Mouse (Mus musculus) frontal cortex, adult 2 months (tissue): ENCODE measurements around the gene Tacc2. TPM values are rescaled to one million over a fixed set of nuclear protein-coding genes. Genes with fewer than 3 reads are reported as not detected.

Source experiments
- DNase-seq, 2 experiments: peaks; one replicate each; pipeline ENCODE4 v3.0.0; 2022; ENCODE audit warnings: low spot score in 1 of 2; ENCODE audit errors: extremely low spot score in 1 of 2
- polyA plus RNA-seq: library from polyadenylated mRNA; depleted of rRNA; stranded (reverse); fragments of >200 nt; gene quantifications from 2 replicates; pipeline ENCODE4 v1.2.3, GENCODE M21; 2012

Tacc2 gene
- polyA plus RNA-seq, 1 experiment: 49.3 TPM

DNA sequence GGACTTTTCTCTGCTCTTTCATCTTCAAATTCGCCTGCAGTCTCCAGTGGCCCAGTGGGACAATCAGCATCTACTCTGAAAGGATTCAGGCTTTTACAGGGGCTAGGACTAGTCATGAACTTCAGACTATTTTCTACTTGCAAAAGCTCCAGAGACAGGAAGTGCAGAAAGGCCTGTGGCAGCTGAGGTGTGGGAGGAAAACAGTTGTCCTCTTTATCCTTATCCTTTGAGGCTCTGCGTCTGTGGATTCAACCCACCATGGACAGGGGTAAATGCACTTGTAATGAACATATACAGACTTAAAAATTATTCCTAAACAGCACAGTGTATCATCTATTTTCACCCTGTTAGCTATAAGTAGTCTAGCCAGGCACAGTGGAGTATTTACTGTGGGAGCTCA, 27.2 kb downstream of the Tacc2 start:
- DNase-seq: peak; percentile 28 to 48

DNA sequence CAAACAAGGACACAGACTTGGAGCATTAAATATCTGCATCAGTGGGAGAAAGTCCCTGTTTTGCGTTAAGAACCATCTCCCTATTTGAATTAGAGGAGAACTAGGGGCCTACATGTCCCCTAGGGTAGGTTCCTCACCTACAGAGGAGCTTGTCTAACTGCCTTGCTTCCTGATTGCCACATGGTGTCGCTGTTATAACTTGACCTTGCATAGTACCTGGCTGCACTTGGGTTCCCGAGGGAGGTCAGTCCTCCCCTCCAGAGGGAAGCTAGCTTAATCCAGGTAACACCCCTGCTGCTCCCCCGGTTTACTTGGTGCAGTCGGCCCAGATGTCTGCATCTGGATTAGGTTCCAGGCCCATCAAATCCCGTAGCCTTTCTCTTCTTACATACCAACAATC, 27.9 kb downstream of the Tacc2 start:
- DNase-seq: no peak

DNA sequence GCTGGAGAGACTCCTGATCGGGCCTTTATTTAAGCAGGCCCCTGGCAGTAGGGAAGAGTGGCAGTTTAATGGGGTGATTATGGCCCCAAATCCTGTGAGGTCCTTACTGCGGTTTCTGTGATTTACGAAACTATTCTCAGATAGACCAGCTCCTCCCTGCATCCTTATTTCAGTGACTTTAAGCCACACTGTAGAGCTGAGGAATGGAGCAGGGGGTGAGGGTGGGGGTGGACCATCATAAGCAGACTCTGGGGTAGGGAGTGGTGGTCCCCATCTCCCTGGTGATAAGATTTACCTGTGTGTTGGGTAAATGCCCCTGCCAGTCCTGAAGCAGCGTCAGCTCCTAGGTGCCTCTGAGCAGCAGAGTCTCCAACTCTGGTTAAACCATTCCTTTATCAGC, 29.7 kb downstream of the Tacc2 start:
- DNase-seq: no peak

DNA sequence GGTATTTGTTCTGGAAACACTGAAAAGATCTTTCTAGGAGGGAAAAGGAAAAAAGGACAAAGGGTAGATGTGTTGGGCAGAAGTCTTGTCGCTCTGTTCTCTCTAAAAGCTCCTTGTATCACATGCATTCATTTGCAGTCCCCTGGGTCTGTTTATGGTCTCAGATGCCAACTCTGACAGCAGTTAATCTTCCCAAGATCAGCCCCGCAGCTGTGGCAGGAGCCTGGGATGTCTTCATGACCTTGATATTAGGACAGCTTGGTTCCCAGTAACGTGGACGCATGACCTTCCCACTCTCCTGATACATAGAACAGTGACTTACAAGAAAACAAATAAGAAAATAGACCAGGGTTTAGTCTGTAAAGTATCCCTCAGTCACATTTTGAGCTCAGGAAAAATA, 36.7 kb downstream of the Tacc2 start:
- DNase-seq: no peak

DNA sequence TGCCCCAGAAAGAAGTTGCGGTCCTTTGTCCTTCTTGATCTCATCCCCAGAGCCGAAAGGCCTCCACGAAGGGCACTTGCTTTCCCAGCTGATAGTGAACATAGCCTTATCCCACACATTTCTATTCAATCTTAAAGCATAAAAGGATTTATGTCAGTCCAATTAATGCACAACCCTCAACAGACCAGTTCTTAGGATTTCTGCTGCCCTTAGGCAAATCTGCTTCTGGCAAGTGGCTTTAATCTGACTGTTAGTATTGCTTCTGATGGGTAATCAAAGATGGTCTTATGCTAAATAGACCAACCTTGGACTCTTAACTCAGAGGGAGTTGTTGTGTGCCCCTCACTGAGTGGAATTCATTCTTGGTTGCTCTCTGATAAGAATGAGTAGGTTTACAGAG, 40.4 kb downstream of the Tacc2 start:
- no peak for DNase-seq

DNA sequence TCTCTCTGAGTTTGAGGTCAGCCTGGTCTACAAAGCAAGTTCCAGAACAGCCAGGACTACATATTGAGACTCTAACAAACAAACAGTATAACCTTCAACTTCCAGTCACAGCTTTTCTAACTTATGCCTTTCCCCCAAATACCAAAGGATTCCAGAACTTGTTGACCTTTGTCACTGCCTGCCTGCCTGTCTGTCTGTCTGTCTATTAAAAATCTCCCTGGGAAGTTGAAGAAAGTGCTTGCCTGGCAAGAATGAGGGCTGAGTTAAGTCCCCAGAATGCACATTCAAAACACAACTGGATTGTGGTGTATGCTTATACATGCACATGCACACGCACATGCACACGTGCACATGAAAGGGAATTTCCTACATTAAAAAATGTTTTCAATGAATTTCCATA, 43.8 kb downstream of the Tacc2 start:
- DNase-seq: no peak

DNA sequence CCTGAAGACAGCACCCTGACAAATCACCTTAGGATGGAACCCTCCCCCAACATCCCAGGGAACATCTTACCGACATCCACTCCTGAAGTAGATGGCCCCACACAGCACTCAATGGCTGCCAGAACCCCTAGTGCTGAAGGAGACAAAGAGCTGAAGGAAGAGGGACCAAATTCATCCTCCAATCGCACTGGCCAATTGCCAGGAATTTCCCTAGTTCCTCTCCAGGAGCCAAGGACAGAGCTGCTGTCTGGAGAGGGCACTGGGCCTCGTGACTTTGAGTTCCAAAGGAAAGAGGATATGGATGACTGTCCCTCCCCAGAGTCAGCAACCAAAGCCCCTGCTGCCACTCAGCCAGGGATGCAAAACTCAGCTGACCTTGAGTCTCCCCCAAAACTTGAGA, 44.7 kb downstream of the Tacc2 start:
- DNase-seq: no peak

DNA sequence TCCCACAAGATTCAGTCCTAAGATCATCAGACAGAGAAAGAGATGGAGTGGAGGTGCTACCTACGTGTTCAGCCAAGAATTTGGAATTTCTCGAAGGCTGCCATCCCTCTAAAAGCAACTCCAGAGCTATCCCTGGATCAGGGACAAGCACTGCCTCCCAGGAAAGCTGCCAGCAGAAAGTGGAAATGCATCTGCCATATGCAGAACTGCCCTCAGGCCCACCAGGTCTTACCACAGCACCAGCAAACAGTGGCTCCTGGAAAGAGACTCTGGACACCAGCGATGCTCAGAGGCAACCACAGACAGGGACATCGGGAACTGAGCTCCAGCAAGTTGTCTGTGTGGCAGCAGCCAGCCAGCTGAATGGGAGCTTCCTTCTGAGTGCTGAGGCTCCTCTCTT, 45.1 kb downstream of the Tacc2 start:
- no peak for DNase-seq

DNA sequence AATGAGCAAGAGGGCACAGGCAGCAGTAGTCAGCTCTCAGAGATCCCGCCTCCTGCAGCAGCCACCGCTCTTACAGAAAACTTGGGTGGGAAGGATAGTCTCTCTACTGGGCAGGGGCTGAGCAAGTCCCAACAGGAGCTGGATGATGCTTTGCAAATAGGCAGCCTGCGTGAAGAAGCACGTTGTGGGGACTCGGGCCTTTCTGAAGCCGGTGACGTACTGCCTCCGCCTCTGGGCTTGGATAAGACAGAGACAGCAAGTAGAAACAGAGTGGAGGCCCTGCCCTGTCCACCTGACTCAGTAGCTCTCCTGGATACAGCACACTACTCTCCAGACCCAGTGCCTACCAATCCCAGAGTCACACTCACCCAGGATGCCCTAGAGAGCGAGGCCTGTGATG, 47.1 kb downstream of the Tacc2 start:
- DNase-seq: no peak

DNA sequence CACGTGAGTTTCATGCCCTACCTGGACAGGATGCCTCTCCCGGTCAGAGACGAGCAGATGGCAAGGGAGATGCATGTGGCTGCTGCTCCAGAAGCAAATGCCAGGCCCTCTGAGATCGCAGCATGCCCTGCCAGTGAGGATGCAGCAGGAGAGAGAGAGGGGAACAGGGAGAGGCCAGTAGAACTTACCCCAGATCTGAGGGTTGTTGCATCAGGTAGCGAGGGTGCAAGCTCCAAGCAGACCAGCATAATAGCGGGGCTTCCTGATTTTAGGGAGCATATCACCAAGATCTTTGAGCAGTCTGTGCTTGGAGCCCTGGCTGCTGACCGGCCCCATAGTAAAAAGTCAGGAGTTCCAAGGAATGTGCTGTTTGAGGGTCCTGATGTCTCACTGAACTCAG, 48.1 kb downstream of the Tacc2 start:
- no peak for DNase-seq

DNA sequence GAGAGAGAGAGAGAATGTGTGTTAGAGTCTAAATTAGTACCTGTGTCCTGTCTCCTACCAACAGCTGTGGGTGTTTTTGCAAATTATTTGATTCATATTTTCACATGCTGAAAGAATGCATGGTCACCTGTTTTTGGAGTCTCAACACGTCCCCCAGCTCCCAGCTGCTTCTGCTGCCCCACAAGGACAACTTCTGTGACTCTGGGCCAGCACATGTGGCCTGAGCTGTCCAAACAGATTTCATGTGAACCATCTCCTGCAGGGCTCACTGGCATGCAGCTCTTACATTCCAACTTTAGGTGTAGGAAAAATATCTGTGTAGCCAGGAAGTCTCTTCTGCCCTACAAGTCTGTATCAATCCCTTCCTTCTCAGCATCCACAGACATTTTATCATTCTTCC, 51.4 kb downstream of the Tacc2 start:
- no peak for DNase-seq

DNA sequence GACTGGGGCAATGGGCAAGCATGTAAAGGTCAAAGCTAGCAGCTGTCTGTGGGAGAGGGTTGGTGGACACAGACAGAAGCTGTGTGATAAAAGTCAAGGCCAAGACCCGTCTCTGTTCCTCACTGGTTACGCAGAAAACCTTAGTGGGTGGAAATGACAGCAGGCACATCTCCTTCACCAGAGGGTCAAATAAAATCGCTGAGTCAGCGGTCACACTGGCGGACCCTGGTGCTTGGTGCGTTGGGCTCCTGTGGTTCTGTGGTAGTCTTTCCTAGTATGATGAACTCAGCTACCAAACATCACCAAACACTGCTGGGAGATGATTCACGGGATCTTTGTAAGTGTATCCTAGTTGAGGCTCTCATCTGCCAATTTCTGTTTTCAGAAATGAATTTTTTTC, 52.8 kb downstream of the Tacc2 start:
- DNase-seq: no peak

DNA sequence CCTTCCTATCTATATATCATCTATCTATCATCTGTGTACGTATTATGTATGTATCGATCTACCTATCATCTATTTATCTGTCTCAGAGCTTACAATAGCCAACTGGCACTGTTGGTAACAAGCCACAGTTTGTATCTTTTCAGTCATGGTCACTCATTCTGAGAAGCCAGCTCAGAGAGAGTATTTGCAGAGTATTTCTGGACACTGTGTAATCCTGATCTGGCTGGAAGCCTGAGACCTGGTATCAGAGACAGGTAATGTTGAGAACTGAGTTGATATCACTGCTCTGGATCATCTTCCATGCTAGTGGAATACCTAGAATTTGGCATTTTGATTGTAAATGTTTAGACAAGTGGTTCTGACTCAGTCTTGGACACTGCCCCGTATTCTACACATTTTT, 53.7 kb downstream of the Tacc2 start:
- DNase-seq: no peak

DNA sequence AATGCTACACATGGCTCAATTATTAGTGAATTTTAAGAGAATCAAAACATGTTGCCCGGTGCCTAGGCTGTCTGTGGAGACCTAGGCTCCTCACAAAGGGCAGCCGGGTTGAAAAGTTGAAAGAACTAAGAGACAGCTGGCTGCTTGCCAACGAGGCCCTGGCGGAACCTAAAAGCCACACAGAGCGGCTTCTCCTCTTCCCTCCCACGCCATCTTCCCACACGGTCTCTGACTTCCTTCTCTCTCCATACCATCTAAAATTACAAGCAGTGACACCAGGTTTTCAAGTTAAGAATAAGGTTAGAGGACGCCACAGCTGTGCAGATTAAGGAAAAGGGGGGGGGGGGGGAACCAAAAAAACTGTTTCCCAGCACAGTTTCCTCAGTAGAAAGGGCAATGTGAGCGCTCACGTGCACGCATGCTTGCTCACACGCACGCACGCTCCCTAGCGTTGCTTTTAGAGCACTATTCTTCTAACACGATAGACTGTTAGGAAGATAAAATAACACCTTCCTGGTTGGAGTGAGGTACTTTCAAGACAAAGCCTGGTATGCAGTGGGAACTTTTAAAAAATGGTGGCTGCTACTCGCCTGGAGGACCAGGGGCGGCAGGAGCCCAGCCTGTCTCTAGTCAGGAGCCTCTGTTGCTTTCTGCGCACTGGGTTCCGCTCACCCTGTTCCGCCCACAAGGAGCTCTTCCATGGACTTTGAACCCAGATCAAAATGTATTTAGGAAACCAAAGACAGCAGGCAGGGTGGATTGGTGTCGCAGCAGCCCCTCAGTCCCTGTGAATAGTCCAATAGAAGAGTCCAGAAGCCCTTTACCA, 54.5 kb downstream of the Tacc2 start:
- peak in 1 of 2 experiments; percentile 22 for DNase-seq

DNA sequence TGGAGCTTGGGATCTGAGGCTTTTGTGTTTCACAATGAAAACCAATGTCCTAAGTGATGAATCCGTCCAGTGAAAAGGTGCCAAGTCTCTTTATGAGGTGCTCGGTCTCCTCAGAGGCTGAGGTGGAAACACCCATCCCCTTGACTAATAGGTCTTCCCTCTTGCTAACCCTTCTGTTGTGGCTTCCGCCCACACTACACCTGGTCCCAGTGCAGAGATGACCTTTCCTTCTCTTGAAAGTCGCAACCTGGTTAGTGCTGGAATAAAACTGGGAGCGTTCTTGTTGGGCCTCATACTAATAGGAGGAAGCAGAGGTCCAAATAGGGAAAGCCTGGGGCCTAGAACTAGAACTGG, 55.1 kb downstream of the Tacc2 start:
- no peak for DNase-seq

DNA sequence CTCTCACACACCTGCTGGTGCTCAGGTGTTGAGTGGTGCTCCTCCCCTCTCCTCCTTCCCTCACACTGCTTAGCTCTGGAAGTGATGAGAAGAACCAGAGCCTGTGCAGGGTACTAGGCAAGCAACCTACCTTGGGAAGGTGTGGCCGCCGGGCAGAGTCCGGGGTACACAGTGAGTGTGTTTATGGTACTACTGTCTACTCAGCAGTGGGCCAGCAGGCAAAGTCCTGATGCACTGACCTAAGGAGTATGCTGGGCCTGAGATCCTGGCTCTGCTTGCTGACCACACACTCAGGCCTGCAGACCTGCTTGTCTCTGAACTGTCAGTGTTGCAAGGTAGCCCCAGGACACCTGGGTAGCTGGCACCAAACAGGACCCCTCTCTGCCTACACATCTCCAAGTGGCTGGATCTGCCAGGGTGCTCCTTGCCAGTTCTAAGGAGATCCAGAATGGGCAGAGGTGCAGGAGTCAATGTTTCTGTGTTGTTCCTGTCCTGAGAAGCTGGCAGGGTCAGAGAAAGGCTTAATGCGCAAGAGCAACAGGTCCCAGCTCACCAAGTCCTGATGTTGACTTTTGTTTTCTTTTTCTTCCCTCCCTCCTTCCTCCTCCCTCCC, 57.1 kb downstream of the Tacc2 start:
- no peak for DNase-seq

DNA sequence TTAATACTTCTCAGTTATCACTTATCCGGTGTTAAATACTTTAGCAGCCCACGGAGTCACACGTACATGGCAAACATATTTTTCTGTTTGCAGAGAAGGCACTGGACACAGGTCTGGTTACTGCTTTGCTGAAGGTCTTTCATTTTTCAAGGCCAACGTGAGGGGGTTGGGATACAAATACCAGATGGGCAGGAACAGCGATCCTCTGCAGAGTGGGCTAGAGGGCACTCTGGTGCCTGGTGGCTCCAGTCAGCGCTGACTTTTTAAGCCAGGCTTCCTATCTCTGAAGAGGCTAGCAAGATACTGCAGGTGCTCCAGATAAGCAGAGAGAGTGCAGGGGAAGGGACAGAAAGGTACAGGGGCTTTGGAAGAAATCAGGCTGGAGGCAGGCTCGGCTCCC, 58.0 kb downstream of the Tacc2 start:
- no peak for DNase-seq

DNA sequence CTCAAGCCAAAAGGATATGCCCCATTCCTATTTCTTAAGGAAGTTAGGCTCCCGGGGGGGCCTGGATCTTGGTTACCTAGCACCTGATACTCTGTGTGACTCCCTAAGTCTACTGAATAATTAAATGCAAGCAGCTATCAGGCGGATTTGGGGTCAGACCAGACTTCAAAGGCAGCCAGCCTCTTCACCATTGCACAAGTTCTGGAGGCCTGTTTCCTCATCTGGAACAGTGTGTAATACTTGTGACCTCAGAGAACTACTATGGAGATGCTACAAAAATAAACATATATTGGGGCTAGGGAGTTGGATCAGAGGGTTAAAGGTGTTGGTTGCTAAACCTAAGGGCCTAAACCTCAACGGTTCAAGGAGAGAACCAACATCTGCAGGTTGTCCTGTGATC, 59.0 kb downstream of the Tacc2 start:
- no peak for DNase-seq

DNA sequence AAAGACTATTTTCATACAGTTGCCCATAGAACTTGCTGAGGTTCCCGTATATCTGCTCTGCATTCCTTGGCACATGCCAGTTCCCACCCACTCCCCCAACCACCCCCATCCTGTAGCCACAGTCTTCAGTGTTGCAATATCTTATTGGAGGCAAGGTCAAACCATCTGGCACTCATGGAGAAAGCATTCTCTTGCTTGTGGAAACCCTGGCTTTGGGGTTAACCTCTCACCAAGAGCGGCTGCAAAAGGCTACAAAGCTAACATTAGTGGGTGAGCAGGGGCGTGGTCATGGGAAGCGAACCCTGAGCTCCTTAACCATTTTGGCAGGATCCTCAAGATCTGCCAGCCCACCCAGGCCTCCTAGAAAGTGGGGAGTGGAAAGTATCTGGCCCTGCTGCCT, 59.7 kb downstream of the Tacc2 start:
- no peak for DNase-seq

DNA sequence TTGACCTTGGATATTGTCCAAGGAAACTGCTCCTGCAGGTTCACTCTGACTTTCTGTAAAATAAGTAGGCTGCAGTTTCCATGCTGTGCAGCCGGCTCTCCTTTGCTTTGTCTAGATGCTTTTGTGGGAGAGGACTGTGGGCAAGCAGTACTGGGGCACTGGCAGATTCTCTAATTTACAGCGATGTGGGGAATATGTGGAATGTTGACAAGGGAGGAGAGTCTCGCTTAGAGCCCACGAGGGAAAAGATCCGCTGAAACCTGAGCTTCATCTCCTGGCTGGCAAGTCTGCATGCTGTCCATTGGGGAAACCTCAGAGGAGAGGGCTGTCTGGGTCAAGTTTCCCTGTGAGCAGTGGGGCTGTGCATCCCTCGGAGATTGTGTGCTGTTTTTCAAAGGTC, 60.6 kb downstream of the Tacc2 start:
- DNase-seq: no peak

DNA sequence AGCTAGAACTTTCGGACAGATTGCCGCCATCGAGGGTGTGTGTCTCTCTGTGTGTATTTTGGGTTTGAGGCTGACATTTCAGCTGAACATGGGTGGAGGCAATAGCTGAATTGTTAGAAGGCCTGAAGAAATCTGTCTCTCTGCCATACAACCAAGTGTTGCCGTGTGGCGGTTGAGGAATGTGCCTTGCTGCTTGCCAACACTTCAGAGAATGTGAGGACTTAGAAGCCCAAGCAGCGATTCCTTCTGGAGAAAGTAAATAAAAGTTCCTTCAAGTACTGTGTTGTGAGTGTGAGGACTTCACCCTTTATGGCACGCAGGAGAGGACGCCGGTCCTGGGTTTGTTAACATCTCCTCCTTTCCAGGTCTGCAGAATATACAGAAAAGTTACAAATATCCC, 63.4 kb downstream of the Tacc2 start:
- DNase-seq: peak; percentile 16 to 44

DNA sequence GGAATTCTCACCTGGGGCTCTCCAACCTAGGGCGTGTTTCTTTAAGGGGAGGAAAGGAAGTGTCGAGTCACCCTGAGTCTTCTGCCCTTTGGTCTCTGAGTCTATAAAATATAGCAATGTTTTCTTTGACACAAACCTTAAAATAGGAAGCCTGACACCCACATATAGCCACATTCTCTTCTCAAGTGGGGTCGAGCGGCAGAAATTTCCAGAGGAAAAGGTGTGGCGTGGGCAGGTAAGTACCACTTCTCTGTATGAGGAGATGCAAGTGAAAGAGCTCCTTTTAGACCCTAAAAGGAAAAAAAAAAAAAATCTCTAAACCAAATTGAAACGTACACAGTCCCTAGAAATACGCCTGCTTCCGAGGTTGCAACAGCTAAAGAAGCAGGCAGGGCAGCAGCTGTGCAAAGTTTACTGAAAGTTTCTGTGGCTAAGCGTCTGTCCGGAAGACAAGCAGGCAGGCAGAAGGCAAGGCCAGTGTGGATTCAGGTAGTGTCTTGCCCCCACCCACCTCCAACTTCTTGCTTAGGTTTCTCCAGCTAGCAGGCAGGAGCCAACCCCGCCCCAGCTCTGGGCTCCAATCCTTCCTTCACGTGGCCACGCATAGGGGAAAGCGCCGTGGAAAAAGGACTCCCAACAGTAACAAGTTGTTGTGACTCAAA, 68.2 kb downstream of the Tacc2 start:
- no peak for DNase-seq
